Mouse (Mus musculus): Measurements from ENCODE around the gene Samhd1. TPM values are rescaled to one million over a fixed set of nuclear protein-coding genes. Genes with fewer than 3 reads are reported as not detected.

The Samhd1 gene
- polyA plus RNA-seq, 1 experiment, result 82.5 TPM

DNA sequence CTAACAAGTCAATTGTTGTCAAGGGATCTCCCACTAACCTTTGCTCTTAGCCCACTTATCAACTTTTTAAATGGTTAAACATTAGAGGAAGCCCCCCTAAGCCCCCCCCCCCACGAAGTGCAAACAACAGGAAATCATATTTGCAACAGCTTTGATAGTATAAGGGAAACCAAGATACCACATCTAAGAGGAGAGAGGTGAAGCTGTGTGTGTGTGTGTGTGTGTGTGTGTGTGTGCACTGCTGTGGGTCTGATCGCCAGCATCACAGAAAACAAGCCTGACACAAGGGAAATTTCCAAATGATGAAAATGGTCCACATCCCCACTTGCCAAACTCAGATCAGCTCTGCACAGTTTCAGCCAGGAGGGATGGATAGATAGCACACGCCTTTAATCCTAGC, 16.0 kb downstream of the Samhd1 start:
- Histone ChIP-seq H3K27ac (ENCODE audit: insufficient read depth, low read length) (no peak overlapping the region), H3K4me3 (ENCODE audit: low read depth, low read length) (no peak overlapping the region), H3K36me3 (ENCODE audit: control insufficient read depth, insufficient read depth, low read length, poor library complexity, severe bottlenecking) (peaks cover 13% of the 10 kb centered on the region), H3K9me3 (replicated peaks; ENCODE audit: control insufficient read depth, insufficient read depth, low read length, poor library complexity, severe bottlenecking) (no peaks in the 10 kb centered on the region), H3K4me1 (ENCODE audit: control insufficient read depth, insufficient read depth, low read length) (no peaks in the 10 kb centered on the region), H3K9ac (ENCODE audit: low read depth, poor library complexity, severe bottlenecking) (no peak overlapping the region), H3K27me3 (ENCODE audit: control insufficient read depth, insufficient read depth, low read length, poor library complexity, severe bottlenecking) (no peaks in the 10 kb centered on the region)
- no peak for TF ChIP-seq POLR2A (IDR thresholded peaks at IDR 0.05; ENCODE audit: insufficient read depth, low read length)
- no peak for TF ChIP-seq EP300 (IDR thresholded peaks at IDR 0.05; ENCODE audit: insufficient read depth, low read depth, low read length)
- TF ChIP-seq CTCF (IDR thresholded peaks at IDR 0.05; ENCODE audit: low read depth, low read length), result no peak

DNA sequence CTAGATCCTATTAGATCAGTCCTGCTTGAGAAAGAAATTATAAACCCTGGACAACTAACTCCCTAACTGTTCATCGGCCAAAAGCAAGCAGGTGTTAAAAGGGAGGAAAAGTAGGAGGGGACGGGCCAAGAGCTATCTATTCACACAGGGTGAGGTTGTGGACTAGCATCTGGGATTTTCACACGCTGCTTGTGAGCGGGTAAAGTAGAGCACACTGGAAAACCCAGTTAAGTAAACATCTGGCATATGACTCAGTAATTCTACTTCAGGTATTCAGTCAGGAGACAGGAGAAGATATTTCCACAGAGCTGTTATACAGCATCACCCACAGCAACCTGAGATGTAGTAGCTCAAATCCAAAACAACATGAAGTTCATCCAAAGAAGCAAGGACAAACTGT, 16.5 kb downstream of the Samhd1 start:
- Histone ChIP-seq H3K27ac (ENCODE audit: insufficient read depth, low read length) (no peak overlapping the region), H3K9ac (ENCODE audit: low read depth, poor library complexity, severe bottlenecking) (no peak overlapping the region), H3K4me1 (ENCODE audit: control insufficient read depth, insufficient read depth, low read length) (no peaks in the 10 kb centered on the region), H3K4me3 (ENCODE audit: low read depth, low read length) (no peak overlapping the region), H3K27me3 (ENCODE audit: control insufficient read depth, insufficient read depth, low read length, poor library complexity, severe bottlenecking) (no peaks in the 10 kb centered on the region), H3K9me3 (replicated peaks; ENCODE audit: control insufficient read depth, insufficient read depth, low read length, poor library complexity, severe bottlenecking) (no peaks in the 10 kb centered on the region), H3K36me3 (ENCODE audit: control insufficient read depth, insufficient read depth, low read length, poor library complexity, severe bottlenecking) (peaks cover 16% of the 10 kb centered on the region)
- TF ChIP-seq CTCF (IDR thresholded peaks at IDR 0.05; ENCODE audit: low read depth, low read length) (no peak), EP300 (IDR thresholded peaks at IDR 0.05; ENCODE audit: insufficient read depth, low read depth, low read length) (no peak), POLR2A (IDR thresholded peaks at IDR 0.05; ENCODE audit: insufficient read depth, low read length) (no peak)

DNA sequence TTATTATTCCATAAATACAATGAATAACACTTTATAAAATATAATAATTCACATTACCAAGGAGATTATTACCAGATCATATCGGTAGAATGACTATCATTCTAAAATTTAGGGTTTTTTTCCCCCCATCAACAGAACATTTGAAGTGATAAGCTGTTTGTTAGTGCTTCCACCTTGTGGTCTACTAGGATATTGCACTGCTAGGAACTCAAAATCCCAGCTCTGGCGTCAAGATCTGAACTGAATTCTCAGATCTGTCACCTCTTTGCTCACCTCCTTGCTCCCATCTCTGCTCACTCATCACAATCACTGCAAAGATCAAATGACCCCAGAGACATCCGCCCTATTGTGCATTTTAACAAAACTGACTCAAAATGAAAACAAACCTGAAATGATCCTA, 18.1 kb downstream of the Samhd1 start:
- Histone ChIP-seq H3K27ac (ENCODE audit: insufficient read depth, low read length) (no peak overlapping the region), H3K9me3 (replicated peaks; ENCODE audit: control insufficient read depth, insufficient read depth, low read length, poor library complexity, severe bottlenecking) (no peaks in the 10 kb centered on the region), H3K36me3 (ENCODE audit: control insufficient read depth, insufficient read depth, low read length, poor library complexity, severe bottlenecking) (peaks cover 16% of the 10 kb centered on the region), H3K27me3 (ENCODE audit: control insufficient read depth, insufficient read depth, low read length, poor library complexity, severe bottlenecking) (no peaks in the 10 kb centered on the region), H3K4me3 (ENCODE audit: low read depth, low read length) (no peak overlapping the region), H3K9ac (ENCODE audit: low read depth, poor library complexity, severe bottlenecking) (no peak overlapping the region), H3K4me1 (ENCODE audit: control insufficient read depth, insufficient read depth, low read length) (no peaks in the 10 kb centered on the region)
- TF ChIP-seq CTCF (IDR thresholded peaks at IDR 0.05; ENCODE audit: low read depth, low read length) (no peak), EP300 (IDR thresholded peaks at IDR 0.05; ENCODE audit: insufficient read depth, low read depth, low read length) (no peak), POLR2A (IDR thresholded peaks at IDR 0.05; ENCODE audit: insufficient read depth, low read length) (no peak)

DNA sequence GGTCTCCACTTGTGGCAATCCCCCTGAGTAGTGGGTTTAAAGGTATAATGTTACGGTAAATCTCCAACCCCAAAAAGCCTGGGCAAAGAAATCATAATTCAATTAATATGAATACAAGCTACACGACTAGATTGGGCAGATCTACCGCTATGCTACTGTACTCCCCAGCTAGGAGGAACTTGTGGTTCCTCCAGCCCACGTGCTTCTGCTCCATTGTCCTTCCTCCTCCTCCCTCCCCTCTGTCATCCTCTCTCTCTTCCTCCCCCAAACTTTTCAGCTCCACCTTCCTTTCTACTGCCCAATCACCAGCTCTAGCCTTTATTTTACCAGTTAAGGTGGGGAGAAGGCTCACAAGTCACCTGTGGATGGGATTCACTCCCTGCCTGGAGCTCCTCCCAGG, 26.8 kb downstream of the Samhd1 start:
- no peak for TF ChIP-seq CTCF (IDR thresholded peaks at IDR 0.05; ENCODE audit: low read depth, low read length)
- no peak for TF ChIP-seq POLR2A (IDR thresholded peaks at IDR 0.05; ENCODE audit: insufficient read depth, low read length)
- no peak for TF ChIP-seq EP300 (IDR thresholded peaks at IDR 0.05; ENCODE audit: insufficient read depth, low read depth, low read length)
- H3K36me3 ChIP-seq (ENCODE audit: control insufficient read depth, insufficient read depth, low read length, poor library complexity, severe bottlenecking), result peaks cover 9% of the 10 kb centered on the region; the same call in 1 of the 2 replicates
- H3K27ac ChIP-seq (ENCODE audit: insufficient read depth, low read length), result no peak overlapping the region
- H3K4me3 ChIP-seq (ENCODE audit: low read depth, low read length), result no peak overlapping the region
- no peaks in the 10 kb centered on the region for H3K4me1 ChIP-seq (ENCODE audit: control insufficient read depth, insufficient read depth, low read length)
- no peak overlapping the region for H3K9ac ChIP-seq (ENCODE audit: low read depth, poor library complexity, severe bottlenecking)
- H3K9me3 ChIP-seq (replicated peaks; ENCODE audit: control insufficient read depth, insufficient read depth, low read length, poor library complexity, severe bottlenecking), result no peaks in the 10 kb centered on the region
- H3K27me3 ChIP-seq (ENCODE audit: control insufficient read depth, insufficient read depth, low read length, poor library complexity, severe bottlenecking), result no peaks in the 10 kb centered on the region

DNA sequence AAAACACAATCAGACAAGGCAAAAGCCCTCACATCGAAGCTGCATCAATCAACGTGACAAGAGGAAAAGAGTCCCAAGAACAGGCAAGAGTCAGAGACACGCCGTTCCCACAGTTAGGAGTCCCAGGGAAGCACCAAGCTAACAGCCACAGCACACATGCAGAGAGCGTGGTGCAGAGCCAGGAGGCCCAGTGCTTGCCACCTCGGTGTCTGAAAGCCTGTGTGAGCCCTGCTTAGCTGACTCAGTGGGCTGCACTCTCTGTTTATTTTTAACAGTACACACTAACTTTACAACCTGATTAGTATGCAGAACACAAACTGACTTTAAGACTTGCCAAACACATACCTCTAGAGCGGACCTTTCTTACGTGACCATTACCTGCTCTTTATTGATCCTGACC, 30.6 kb downstream of the Samhd1 start:
- no peak overlapping the region for H3K27ac ChIP-seq (ENCODE audit: insufficient read depth, low read length)
- no peak overlapping the region for H3K4me3 ChIP-seq (ENCODE audit: low read depth, low read length)
- peaks cover 5% of the 10 kb centered on the region; the same call in 1 of the 2 replicates for H3K36me3 ChIP-seq (ENCODE audit: control insufficient read depth, insufficient read depth, low read length, poor library complexity, severe bottlenecking)
- no peaks in the 10 kb centered on the region for H3K9me3 ChIP-seq (replicated peaks; ENCODE audit: control insufficient read depth, insufficient read depth, low read length, poor library complexity, severe bottlenecking)
- TF ChIP-seq CTCF (IDR thresholded peaks at IDR 0.05; ENCODE audit: low read depth, low read length), result no peak
- no peak for TF ChIP-seq EP300 (IDR thresholded peaks at IDR 0.05; ENCODE audit: insufficient read depth, low read depth, low read length)
- H3K4me1 ChIP-seq (ENCODE audit: control insufficient read depth, insufficient read depth, low read length), result no peaks in the 10 kb centered on the region
- no peak overlapping the region for H3K9ac ChIP-seq (ENCODE audit: low read depth, poor library complexity, severe bottlenecking)
- H3K27me3 ChIP-seq (ENCODE audit: control insufficient read depth, insufficient read depth, low read length, poor library complexity, severe bottlenecking), result no peaks in the 10 kb centered on the region

DNA sequence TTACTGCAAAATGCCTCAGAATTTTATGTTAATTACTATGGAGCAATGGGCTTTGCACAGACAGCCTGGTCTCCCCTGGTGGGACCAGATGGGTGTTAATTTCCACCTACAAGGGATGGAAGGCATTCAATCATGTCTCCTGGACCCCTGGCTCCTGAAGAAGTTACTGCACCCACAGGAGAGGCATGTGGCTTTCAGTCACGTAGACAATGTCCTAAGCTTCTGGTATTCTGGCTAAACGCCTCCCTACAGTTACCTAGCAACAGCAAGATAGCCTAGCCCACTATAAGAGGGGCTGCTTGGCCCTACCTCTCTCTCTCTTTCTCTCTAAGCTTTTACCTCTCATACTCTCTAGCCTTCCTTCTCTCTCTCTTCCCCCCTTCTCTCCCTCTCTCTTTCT, 32.8 kb downstream of the Samhd1 start:
- Histone ChIP-seq H3K4me1 (ENCODE audit: control insufficient read depth, insufficient read depth, low read length) (no peaks in the 10 kb centered on the region), H3K27me3 (ENCODE audit: control insufficient read depth, insufficient read depth, low read length, poor library complexity, severe bottlenecking) (no peaks in the 10 kb centered on the region), H3K4me3 (ENCODE audit: low read depth, low read length) (no peak overlapping the region), H3K9me3 (replicated peaks; ENCODE audit: control insufficient read depth, insufficient read depth, low read length, poor library complexity, severe bottlenecking) (no peaks in the 10 kb centered on the region), H3K27ac (ENCODE audit: insufficient read depth, low read length) (no peak overlapping the region), H3K9ac (ENCODE audit: low read depth, poor library complexity, severe bottlenecking) (no peak overlapping the region), H3K36me3 (ENCODE audit: control insufficient read depth, insufficient read depth, low read length, poor library complexity, severe bottlenecking) (peaks cover 3% of the 10 kb centered on the region; the same call in 1 of the 2 replicates)
- TF ChIP-seq CTCF (IDR thresholded peaks at IDR 0.05; ENCODE audit: low read depth, low read length) (no peak), EP300 (IDR thresholded peaks at IDR 0.05; ENCODE audit: insufficient read depth, low read depth, low read length) (no peak), POLR2A (IDR thresholded peaks at IDR 0.05; ENCODE audit: insufficient read depth, low read length) (no peak)
